Mouse (Mus musculus) adrenal gland, postnatal 14 days (tissue): ENCODE data around the gene Gp6. TPM values are rescaled to one million over a fixed set of nuclear protein-coding genes. Genes with fewer than 3 reads are reported as not detected.
A peak's percentile ranks its signal among the peaks of the same experiment; 100 is the strongest.
"Not testable (repeated sequence)": the region's sequence is repeated elsewhere in the genome, so short reads cannot be mapped to it uniquely, and the experiment has no call there.

Experiments used
- DNase-seq: peaks from one replicate; pipeline ENCODE4 v3.0.0; 2021; ENCODE audit warnings: mixed read lengths
- long read RNA-seq, 2 experiments: library from polyadenylated mRNA; stranded (forward); transcript quantifications; one replicate each; pipeline ENCODE4 v2.0.0; 2021
- microRNA-seq, 2 experiments: library from miRNA; unstranded; fragments of <30 nt; microRNA quantifications; one replicate each; pipeline ENCODE4 v1.2.0; 2021
- total RNA-seq: library from RNA; stranded (reverse); gene quantifications from 2 replicates; pipeline ENCODE4 v1.2.3, GENCODE M21; 2021

Gp6 gene
- 0.15 and 0.38 TPM in 2 replicates for total RNA-seq
- long read RNA-seq, experiment 1: 0 reads
- long read RNA-seq, experiment 2, partial matches to known transcripts: 0 of 1 reads
- long read RNA-seq, experiment 2, other reads (novel, unspliced or antisense): 1 of 1 reads

DNA sequence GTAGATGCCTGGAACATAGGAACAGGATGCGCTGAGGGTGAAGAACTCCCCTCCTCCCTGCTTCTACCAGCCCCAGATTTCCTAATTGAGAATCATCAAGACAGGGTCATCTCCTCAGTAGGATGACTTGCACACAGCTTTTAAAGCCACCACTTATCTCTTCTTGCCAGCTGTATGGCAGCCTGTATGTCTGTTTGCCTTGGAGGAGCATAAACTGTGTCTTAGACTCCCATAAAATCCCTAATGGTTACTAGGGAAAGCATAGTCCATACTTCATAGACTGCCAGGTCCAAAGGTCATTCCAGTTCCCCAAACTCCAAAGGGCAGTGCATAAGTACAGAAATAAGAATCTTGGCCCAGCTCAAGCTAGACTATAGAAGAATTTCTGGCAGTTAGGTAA lies at the start of gene Gp6:
Gene Gp6, minus strand, starts transcription at position 15 of the 400 bp plus-strand sequence.
- no peak for DNase-seq

DNA sequence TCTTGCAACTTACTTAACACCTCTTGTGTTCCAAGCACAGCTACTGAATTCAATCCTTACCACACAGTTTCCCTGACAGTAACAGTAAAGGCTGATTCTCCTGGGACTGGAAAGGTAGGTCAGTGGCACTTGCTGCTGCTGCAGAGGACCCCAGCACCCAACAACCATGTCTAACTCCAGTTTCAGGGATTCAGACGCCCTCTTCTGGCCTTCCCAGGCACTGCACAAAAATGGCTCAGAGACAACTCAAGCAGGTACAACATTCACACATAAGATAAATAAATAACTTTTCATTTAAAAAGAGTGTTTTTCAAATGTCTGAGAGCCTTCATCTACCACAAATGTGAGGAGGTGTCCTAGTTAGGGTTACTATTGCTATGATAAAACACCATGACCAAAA lies 49.6 kb upstream of the Gp6 start:
- no peak for DNase-seq

- DNase-seq: peak; percentile 93
Observed at GRCm38 (mm10) chr7:4445216-4445791, 47.8 kb upstream of the Gp6 start, which contains the start of gene Rdh13. Gene Rdh13 (minus strand): TSS chr7:4445649.

GRCm38 (mm10) chr7:4440549-4440948 lies 43.0 kb upstream of the Gp6 start:
- no peak for DNase-seq

- DNase-seq: no peak
Observed at GRCm38 (mm10) chr7:4437721-4438120, 40.2 kb upstream of the Gp6 start.

DNA sequence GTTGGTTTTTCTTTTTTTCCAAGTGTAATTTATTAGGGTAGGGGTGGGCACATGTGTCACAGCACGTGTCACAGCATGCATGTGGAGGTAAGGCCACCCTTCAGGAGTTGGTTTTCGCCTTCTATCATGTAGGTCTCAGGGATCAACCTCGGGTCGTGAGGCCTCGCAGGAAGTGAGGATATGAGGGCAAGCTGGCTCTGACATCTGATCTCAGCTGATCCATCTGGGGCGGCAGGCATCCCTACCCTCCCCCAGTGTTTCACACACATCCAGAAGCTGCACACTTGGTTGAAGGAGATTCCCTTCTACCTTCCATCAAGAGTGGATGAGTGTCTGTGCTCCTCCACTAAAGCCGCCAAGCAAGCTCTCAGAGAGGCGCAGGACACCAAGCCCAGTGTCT lies 34.5 kb upstream of the Gp6 start:
- no peak for DNase-seq

DNA sequence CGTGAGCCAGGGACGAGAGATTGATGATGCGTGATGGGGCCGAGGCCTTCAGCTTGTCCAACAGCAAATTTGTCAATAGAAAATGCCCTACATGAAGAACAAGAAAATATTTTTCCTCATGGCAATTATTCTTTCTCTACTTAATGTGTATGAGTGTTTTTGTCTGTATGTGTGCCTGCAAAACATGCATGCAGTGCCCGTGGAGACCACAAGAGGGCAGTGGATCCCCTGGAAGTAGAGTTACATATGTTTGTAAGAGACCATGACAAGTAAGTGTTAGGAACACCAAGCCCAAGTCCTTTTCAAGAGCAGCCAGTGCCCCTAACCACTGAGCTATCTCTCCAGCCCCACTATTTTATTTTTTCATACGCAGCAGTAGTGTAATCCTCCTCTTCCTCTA lies 34.0 kb upstream of the Gp6 start:
- peak; percentile 79 for DNase-seq

DNA sequence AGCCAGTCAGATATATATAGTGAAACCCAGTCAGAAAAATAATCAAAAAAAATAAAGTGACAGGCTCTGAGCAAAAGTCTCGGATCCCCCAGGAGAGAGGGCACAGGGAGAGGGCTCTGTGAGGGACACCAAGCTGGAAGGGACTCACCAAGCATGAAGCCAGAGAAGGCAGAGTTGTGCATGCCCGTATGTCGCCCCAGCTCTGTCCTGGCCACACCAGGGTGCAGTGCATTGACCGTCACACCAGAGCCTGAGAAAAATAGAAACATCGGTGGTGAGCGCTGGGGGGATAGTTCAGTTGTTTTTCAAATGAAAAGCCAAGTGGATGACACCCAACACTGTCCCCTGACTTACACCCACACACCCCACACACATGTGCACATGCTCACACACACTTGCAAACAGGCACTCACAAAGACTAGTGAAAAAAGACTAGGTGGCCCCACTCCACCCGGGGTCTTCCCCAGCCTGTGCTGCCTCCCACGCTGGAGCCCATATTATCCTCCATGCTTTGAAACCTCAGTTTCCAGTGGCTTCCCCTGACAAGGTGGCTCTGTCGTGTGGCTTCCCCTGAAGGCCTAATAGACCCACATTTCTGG lies 32.8 kb upstream of the Gp6 start:
- no peak for DNase-seq

GRCm38 (mm10) chr7:4427161-4427912 lies 29.8 kb upstream of the Gp6 start:
- peak; percentile 87 for DNase-seq

GRCm38 (mm10) chr7:4420230-4420629 lies 22.7 kb upstream of the Gp6 start:
- DNase-seq: no peak

GRCm38 (mm10) chr7:4419681-4420080 lies 22.1 kb upstream of the Gp6 start:
- DNase-seq: no peak

- DNase-seq: not testable (repeated sequence)
Observed at GRCm38 (mm10) chr7:4412406-4412805, 14.9 kb upstream of the Gp6 start.

GRCm38 (mm10) chr7:4373521-4373920 lies 24.0 kb downstream of the Gp6 start:
- no peak for DNase-seq

DNA sequence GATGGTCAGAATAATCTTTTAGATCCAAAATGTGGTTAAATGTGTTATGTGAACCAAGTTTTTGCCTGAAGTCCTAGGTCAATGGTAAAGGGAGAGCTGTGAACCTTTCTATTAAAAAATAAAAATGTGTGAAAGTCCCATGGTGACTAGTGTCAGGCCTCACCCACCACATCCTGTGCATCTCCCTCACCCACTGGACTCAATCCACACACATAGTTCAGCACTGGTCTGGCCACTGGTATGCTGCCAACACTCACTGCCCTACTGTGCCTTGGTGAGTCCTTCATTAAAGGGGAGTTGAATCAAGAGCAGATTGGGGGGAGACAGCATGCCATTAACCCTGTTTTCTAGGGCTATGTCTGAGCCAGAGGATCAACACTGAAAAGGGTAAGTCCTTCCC lies 60.0 kb downstream of the Gp6 start, which contains the start of gene Ncr1:
Gene Ncr1, plus strand, starts transcription at position 216 of the 400 bp plus-strand sequence.
- DNase-seq: no peak

GRCm38 (mm10) chr7:4323301-4323700 lies 74.2 kb downstream of the Gp6 start:
- no peak for DNase-seq

Small RNAs within 50 kb of the gene (microRNA-seq; reads per million reads assigned to microRNA genes)
- gene Gm24605 (0 reads per million in 2 experiments), gene Gm24752 (0 reads per million in 2 experiments), gene Gm25349 (0 reads per million in 2 experiments)

Other genes starting within 250 kb of the Gp6 start
- 8.7 and 11.8 TPM in 2 replicates for gene Leng9, start 247.4 kb downstream of the Gp6 start, total RNA-seq
- 27.8 and 29.7 TPM in 2 replicates for gene Cdc42ep5, start 232.9 kb downstream of the Gp6 start, total RNA-seq
- 0.45 and 0.56 TPM in 2 replicates for gene Lilra5, start 160.0 kb downstream of the Gp6 start, total RNA-seq
- 0.49 TPM in 1 of 2 replicates, not detected in the other for gene Ncr1, start 60.0 kb downstream of the Gp6 start, total RNA-seq
- 26.1 and 31.7 TPM in 2 replicates for gene Rdh13, start 47.9 kb upstream of the Gp6 start, total RNA-seq
- gene Eps8l1, start 62.9 kb upstream of the Gp6 start, total RNA-seq: 5.9 TPM in 2 replicates
- gene Ppp1r12c, start 103.9 kb upstream of the Gp6 start, total RNA-seq: 83.4 and 90.8 TPM in 2 replicates
- gene Tnnt1, start 118.6 kb upstream of the Gp6 start, total RNA-seq: 1.1 and 2.0 TPM in 2 replicates
- gene Tnni3, start 126.5 kb upstream of the Gp6 start, total RNA-seq: 0.85 and 3.0 TPM in 2 replicates
- 0.63 and 0.75 TPM in 2 replicates for gene Dnaaf3, start 134.7 kb upstream of the Gp6 start, total RNA-seq
- 8.2 and 11.6 TPM in 2 replicates for gene Syt5, start 149.8 kb upstream of the Gp6 start, total RNA-seq
- not detected in 2 replicates for gene Ptprh, start 206.3 kb upstream of the Gp6 start, total RNA-seq
- gene Tmem86b, start 233.7 kb upstream of the Gp6 start, total RNA-seq: 8.8 and 16.2 TPM in 2 replicates